Mouse (Mus musculus): ENCODE measurements at regions not wholly inside any gene's neighbourhood (a gene's known extent, or its start where the extent isn't known, plus 50 kb on each side); places are given as distances from the start of the nearest gene placed in this dataset.
A peak's percentile ranks its signal among the peaks of the same experiment; 100 is the strongest.

GRCm38 (mm10) chr2:133336177-133336901, 215.6 kb upstream of the Bmp2 start:
- no peaks in the 10 kb centered on the region for H3K27me3 ChIP-seq (replicated peaks)
- ATAC-seq (ENCODE audit: low FRiP score), result no peak
- 88% methylated on average over 9 of the region's 9 CpGs for WGBS
- no peaks in the 10 kb centered on the region for H3K4me1 ChIP-seq
- H3K4me3 ChIP-seq (replicated peaks), result no peak overlapping the region
- no peaks in the 10 kb centered on the region for H3K36me3 ChIP-seq
- no peak overlapping the region for H3K9ac ChIP-seq (replicated peaks)
- H3K4me2 ChIP-seq, result no peak overlapping the region
- no peaks in the 10 kb centered on the region for H3K9me3 ChIP-seq (replicated peaks)
- no peak overlapping the region for H3K27ac ChIP-seq (replicated peaks)

DNA sequence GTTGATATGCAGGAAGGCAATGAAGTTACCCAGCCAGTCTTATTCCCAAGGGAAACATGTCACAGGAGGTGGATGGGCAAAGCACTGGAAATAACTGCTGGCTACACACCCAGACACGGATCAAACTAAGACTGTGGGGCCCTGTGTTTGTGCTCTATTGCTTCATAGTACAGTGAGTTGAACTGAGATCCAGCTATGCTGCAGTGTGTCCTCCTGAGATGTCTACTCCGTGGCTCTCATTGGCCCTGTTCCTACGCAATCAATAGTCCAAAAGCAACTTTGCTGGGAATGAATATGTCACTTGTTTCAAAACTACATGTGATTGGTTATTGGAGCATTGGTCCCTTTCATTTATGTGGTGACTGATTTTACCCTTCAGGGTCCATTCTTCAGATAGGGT, 213.8 kb upstream of the Bmp2 start:
- no peak for ATAC-seq (ENCODE audit: low FRiP score)
- no peaks in the 10 kb centered on the region for H3K9me3 ChIP-seq (replicated peaks)
- H3K27me3 ChIP-seq (replicated peaks), result no peaks in the 10 kb centered on the region
- 76% methylated on average over 3 of the region's 3 CpGs for WGBS
- H3K4me1 ChIP-seq, result no peaks in the 10 kb centered on the region
- no peak overlapping the region for H3K4me3 ChIP-seq (replicated peaks)
- H3K9ac ChIP-seq (replicated peaks), result no peak overlapping the region
- no peaks in the 10 kb centered on the region for H3K36me3 ChIP-seq
- H3K4me2 ChIP-seq, result no peak overlapping the region
- H3K27ac ChIP-seq (replicated peaks), result no peak overlapping the region

DNA sequence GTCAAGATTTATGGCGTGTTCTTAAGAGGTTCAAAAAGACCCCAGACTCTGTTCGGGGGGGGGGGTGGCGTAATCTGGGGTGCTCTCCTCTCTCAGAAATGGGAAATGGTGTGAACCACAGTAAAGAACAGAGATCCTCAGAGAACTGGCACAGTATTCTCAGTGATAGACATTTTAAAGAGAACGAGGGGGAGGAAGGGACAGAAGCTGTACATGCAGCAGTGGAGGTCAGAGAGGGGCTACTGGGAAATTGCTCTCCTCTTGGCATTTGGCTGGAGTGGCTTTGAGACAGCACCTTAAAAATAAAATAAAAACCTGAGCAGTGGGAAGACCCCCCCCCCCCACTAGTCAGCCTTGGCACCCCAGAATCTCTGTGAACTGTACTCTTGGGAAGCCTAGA, 210.6 kb upstream of the Bmp2 start:
- Histone ChIP-seq H3K9me3 (replicated peaks) (no peaks in the 10 kb centered on the region), H3K4me3 (replicated peaks) (no peak overlapping the region), H3K27ac (replicated peaks) (no peak overlapping the region), H3K4me2 (no peak overlapping the region), H3K4me1 (no peaks in the 10 kb centered on the region), H3K27me3 (replicated peaks) (no peaks in the 10 kb centered on the region), H3K9ac (replicated peaks) (no peak overlapping the region), H3K36me3 (no peaks in the 10 kb centered on the region)
- 64% methylated on average over 4 of the region's 4 CpGs for WGBS
- no peak for ATAC-seq (ENCODE audit: low FRiP score)

DNA sequence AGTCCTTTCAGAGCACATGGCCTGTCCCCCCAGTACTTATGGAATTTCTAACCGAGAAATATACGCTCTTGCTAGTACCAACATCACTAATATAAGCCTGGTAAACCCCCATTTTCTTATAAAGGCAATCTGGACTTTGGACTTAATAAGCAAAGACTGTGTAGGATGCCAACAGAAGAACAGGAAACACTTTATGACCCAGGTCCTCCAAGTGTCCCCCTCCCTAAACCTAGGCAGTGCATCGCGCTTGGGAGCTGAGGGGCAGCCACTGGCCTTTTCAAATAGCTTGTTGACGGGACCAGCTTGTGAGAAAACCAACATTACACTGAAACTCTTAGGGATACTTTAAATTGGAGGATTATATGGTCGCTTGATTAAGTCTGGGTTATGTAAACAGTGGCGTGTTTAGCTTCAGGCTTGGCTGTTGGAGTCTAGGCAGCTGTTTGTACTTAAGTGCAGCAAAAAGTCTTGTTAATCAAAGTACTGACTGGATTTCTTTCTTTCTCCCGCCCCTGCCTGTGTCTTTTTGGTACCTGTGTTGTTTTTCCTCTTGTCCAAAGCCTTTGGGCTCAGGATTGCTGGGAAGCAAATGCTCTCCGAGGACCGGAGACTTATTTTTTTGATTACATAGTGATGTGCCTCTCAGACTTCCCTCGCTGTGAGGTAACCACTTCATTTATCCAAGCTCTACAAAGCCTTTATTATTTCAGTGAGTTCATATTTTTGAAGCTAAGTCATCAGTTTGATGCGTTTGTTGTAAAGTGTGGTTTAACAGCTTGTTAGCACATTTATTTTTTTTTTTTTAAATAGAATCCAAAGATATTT, 205.8 kb upstream of the Bmp2 start:
- Histone ChIP-seq H3K9ac (replicated peaks) (no peak overlapping the region), H3K36me3 (no peaks in the 10 kb centered on the region), H3K4me1 (0 out of 2 replicates have a peak, but pooled peaks cover 6% of the 10 kb centered on the region), H3K9me3 (replicated peaks) (no peaks in the 10 kb centered on the region), H3K27ac (replicated peaks) (no peak overlapping the region), H3K27me3 (replicated peaks) (no peaks in the 10 kb centered on the region), H3K4me2 (no peak overlapping the region), H3K4me3 (replicated peaks) (no peak overlapping the region)
- WGBS, result 60% methylated on average over 12 of the region's 12 CpGs
- ATAC-seq (ENCODE audit: low FRiP score), result no peak

- no peak overlapping the region for H3K4me3 ChIP-seq (replicated peaks)
- H3K4me1 ChIP-seq, result 0 out of 2 replicates have a peak, but pooled peaks cover 6% of the 10 kb centered on the region
- H3K27me3 ChIP-seq (replicated peaks), result no peaks in the 10 kb centered on the region
- H3K9ac ChIP-seq (replicated peaks), result no peak overlapping the region
- H3K27ac ChIP-seq (replicated peaks), result no peak overlapping the region
- H3K9me3 ChIP-seq (replicated peaks), result no peaks in the 10 kb centered on the region
- WGBS, result 6% methylated on average over 4 of the region's 4 CpGs
- H3K4me2 ChIP-seq, result no peak overlapping the region
- H3K36me3 ChIP-seq, result no peaks in the 10 kb centered on the region
- ATAC-seq (ENCODE audit: low FRiP score), result peak; percentile 45; the same call in 1 of the 2 replicates
Measured at GRCm38 (mm10) chr2:133346789-133347424, 205.1 kb upstream of the Bmp2 start.

DNA sequence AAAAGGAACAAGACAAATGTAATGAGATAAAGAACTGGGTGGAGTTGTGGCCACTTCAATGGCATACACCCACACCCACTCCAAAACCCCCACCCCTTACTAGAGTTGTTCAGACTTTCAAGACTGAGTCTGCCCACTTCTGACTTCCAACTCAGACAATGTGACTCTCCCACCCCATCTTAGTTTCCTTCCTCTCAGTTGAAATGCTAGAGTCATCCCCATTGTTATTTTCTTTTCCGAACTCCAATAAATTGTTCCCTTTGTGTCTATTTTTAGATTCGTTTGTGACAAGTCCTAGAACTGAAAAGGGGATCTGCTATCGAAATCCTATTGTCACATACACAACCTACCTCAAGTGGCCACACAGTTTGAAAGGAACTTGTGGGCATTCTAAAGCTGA, 200.7 kb upstream of the Bmp2 start:
- Histone ChIP-seq H3K4me3 (replicated peaks) (no peak overlapping the region), H3K27ac (replicated peaks) (no peak overlapping the region), H3K9me3 (replicated peaks) (no peaks in the 10 kb centered on the region), H3K9ac (replicated peaks) (no peak overlapping the region), H3K36me3 (no peaks in the 10 kb centered on the region), H3K4me1 (0 out of 2 replicates have a peak, but pooled peaks cover 6% of the 10 kb centered on the region), H3K4me2 (no peak overlapping the region), H3K27me3 (replicated peaks) (no peaks in the 10 kb centered on the region)
- 70% methylated on average over 3 of the region's 3 CpGs for WGBS
- ATAC-seq (ENCODE audit: low FRiP score), result no peak

DNA sequence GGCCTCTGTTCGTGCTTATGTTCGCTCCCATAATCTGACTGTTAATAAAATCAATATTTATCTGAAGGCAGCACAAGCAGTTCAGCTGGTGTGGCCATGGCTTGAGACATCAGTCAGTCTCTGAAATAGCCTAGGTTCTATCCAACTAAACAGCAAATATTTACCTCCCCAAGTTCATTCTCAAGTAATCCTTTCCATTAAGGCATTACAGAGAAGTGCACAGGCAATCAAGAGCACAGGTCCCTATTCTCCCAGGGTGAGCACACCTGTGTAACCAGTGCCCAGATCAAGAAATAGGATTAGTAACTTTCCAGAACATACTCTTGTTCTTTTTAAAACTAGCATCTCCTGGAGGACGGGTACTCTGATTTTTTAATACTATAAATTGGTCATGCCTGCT, 199.2 kb upstream of the Bmp2 start:
- H3K4me3 ChIP-seq (replicated peaks), result no peak overlapping the region
- H3K4me2 ChIP-seq, result no peak overlapping the region
- ATAC-seq (ENCODE audit: low FRiP score), result no peak
- H3K27ac ChIP-seq (replicated peaks), result no peak overlapping the region
- H3K36me3 ChIP-seq, result no peaks in the 10 kb centered on the region
- H3K4me1 ChIP-seq, result no peaks in the 10 kb centered on the region
- no peaks in the 10 kb centered on the region for H3K9me3 ChIP-seq (replicated peaks)
- no peak overlapping the region for H3K9ac ChIP-seq (replicated peaks)
- 96% methylated on average over 3 of the region's 3 CpGs for WGBS
- H3K27me3 ChIP-seq (replicated peaks), result no peaks in the 10 kb centered on the region

GRCm38 (mm10) chr2:133362693-133363443, 189.1 kb upstream of the Bmp2 start:
- ATAC-seq (ENCODE audit: low FRiP score), result no peak
- H3K9ac ChIP-seq (replicated peaks), result no peak overlapping the region
- WGBS, result 18% methylated on average over 4 of the region's 4 CpGs
- H3K4me3 ChIP-seq (replicated peaks), result no peak overlapping the region
- no peak overlapping the region for H3K4me2 ChIP-seq
- H3K27me3 ChIP-seq (replicated peaks), result no peaks in the 10 kb centered on the region
- H3K9me3 ChIP-seq (replicated peaks), result no peaks in the 10 kb centered on the region
- no peaks in the 10 kb centered on the region for H3K36me3 ChIP-seq
- H3K4me1 ChIP-seq, result no peaks in the 10 kb centered on the region
- no peak overlapping the region for H3K27ac ChIP-seq (replicated peaks)

DNA sequence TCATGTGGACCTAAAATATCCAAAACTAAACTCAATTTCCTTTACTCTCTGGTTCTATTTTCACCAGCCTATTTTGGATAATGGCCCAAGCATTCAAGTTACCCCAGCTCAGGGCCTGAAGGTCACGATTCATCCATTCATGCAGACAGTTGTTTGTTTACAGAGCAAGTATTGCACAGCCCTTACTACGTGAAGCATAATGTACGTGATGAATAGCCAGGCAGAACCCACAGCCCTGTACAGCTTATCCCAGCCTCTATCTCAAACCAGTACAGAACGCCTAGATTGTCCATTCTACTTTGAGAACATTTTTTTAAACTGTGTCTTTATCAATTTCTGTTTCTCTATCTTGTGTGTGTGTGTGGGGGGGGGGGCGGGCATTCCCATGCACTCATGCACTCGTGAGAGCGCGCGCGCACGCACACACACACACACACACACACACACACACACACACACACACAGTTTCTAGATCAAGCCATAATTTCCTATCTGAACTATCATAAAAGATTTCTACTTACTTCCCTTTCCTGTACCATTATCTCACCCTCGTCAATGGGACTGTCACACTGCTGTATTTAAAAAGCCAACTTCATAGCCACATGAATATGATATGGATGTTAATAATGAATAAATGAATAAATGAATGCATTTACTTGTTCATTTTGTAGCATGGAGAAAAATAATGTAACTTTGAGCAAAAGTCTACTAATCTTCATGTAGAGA, 180.3 kb upstream of the Bmp2 start:
- 88% methylated on average over 12 of the region's 12 CpGs for WGBS
- no peak overlapping the region for H3K4me2 ChIP-seq
- H3K27ac ChIP-seq (replicated peaks), result no peak overlapping the region
- no peaks in the 10 kb centered on the region for H3K27me3 ChIP-seq (replicated peaks)
- no peak for ATAC-seq (ENCODE audit: low FRiP score)
- H3K9me3 ChIP-seq (replicated peaks), result no peaks in the 10 kb centered on the region
- no peaks in the 10 kb centered on the region for H3K4me1 ChIP-seq
- H3K4me3 ChIP-seq (replicated peaks), result no peak overlapping the region
- H3K9ac ChIP-seq (replicated peaks), result no peak overlapping the region
- no peaks in the 10 kb centered on the region for H3K36me3 ChIP-seq

GRCm38 (mm10) chr2:133373543-133373942, 178.4 kb upstream of the Bmp2 start:
- Histone ChIP-seq H3K27me3 (replicated peaks) (no peaks in the 10 kb centered on the region), H3K9me3 (replicated peaks) (no peaks in the 10 kb centered on the region), H3K4me1 (no peaks in the 10 kb centered on the region), H3K36me3 (no peaks in the 10 kb centered on the region), H3K27ac (replicated peaks) (no peak overlapping the region), H3K9ac (replicated peaks) (no peak overlapping the region), H3K4me3 (replicated peaks) (no peak overlapping the region), H3K4me2 (no peak overlapping the region)
- 46% methylated on average over 4 of the region's 4 CpGs for WGBS
- ATAC-seq (ENCODE audit: low FRiP score), result no peak

GRCm38 (mm10) chr2:133381054-133381453, 170.9 kb upstream of the Bmp2 start:
- Histone ChIP-seq H3K4me2 (no peak overlapping the region), H3K4me1 (no peaks in the 10 kb centered on the region), H3K36me3 (no peaks in the 10 kb centered on the region), H3K4me3 (replicated peaks) (no peak overlapping the region), H3K9ac (replicated peaks) (no peak overlapping the region), H3K9me3 (replicated peaks) (no peaks in the 10 kb centered on the region), H3K27me3 (replicated peaks) (no peaks in the 10 kb centered on the region), H3K27ac (replicated peaks) (no peak overlapping the region)
- ATAC-seq (ENCODE audit: low FRiP score), result no peak
- 77% methylated on average over 3 of the region's 3 CpGs for WGBS
